Mouse (Mus musculus) stomach, postnatal 0 days (tissue): ENCODE data around the gene Abcc4. TPM values are rescaled to one million over a fixed set of nuclear protein-coding genes. Genes with fewer than 3 reads are reported as not detected.

Source experiments
- ATAC-seq: fragments of 200-750 bp; cut with Nextera tagmentation; 2 replicates; pipeline ENCODE4 v1.8.0; 2017; ENCODE audit not compliant: low FRiP score, low TSS enrichment
- DNase-seq: peaks from one replicate; pipeline ENCODE4 v3.0.0-alpha.2; 2016; ENCODE audit warnings: low spot score
- H3K27ac ChIP-seq: fragments of 300-500 bp; sonication (generic); replicated peaks from 2 replicates; pipeline ENCODE4 v1.5.1; 2014; ENCODE audit warnings: mild to moderate bottlenecking, control low read depth
- H3K27me3 ChIP-seq: fragments of 300-500 bp; sonication (generic); 2 replicates; pipeline ENCODE4 v1.6.1; 2014; ENCODE audit warnings: low read length; ENCODE audit not compliant: control insufficient read depth, insufficient read depth
- H3K36me3 ChIP-seq: fragments of 300-500 bp; sonication (generic); 2 replicates; pipeline ENCODE4 v1.6.1; 2014; ENCODE audit warnings: low read length, mixed read lengths; ENCODE audit not compliant: control insufficient read depth, insufficient read depth
- H3K4me1 ChIP-seq: fragments of 300-500 bp; sonication (generic); replicated peaks from 2 replicates; pipeline ENCODE4 v1.6.1; 2014; ENCODE audit warnings: antibody characterized with exemption; ENCODE audit not compliant: control insufficient read depth, insufficient read depth
- H3K4me2 ChIP-seq: fragments of 300-500 bp; sonication (generic); replicated peaks from 2 replicates; pipeline ENCODE4 v1.6.1; 2014; ENCODE audit warnings: low read depth, mild to moderate bottlenecking, control low read depth, moderate library complexity
- H3K4me3 ChIP-seq: fragments of 300-500 bp; sonication (generic); 2 replicates; pipeline ENCODE4 v1.5.1; 2014; ENCODE audit warnings: low read depth, low read length, control low read depth
- H3K9ac ChIP-seq: fragments of 300-500 bp; sonication (generic); 2 replicates; pipeline ENCODE4 v1.6.1; 2014; ENCODE audit warnings: mild to moderate bottlenecking, low read length, control low read depth, mixed read lengths
- H3K9me3 ChIP-seq: fragments of 300-500 bp; sonication (generic); 2 replicates; pipeline ENCODE4 v1.6.1; 2016; ENCODE audit warnings: low read length; ENCODE audit not compliant: control insufficient read depth
- CTCF ChIP-seq: IDR thresholded peaks from 2 replicates; pipeline ENCODE4 v1.5.1; 2016; ENCODE audit warnings: antibody characterized with exemption, low read depth, mild to moderate bottlenecking, moderate library complexity
- EP300 ChIP-seq: optimal IDR thresholded peaks from 2 replicates; pipeline ENCODE3; 2016; ENCODE audit warnings: antibody characterized with exemption
- WGBS: fragments of 180-500 bp; shearing (Covaris S2); extraction: QIAGEN DNeasy Blood & Tissue Kit; methylation state at CpG from one replicate; pipeline ENCODE4 v1.1.7; 2014; 5-methylcytosine and 5-hydroxymethylcytosine counted together
- polyA plus RNA-seq: library from polyadenylated mRNA; unstranded; fragments of >200 nt; fragmentation: Nextera tagmentation; extraction: Ambion mirVana; gene quantifications from 2 replicates; pipeline ENCODE4 v1.2.1, GENCODE M21; 2015

The Abcc4 gene
- polyA plus RNA-seq, 1 experiment from 2014 or later, result 1.9 TPM

DNA sequence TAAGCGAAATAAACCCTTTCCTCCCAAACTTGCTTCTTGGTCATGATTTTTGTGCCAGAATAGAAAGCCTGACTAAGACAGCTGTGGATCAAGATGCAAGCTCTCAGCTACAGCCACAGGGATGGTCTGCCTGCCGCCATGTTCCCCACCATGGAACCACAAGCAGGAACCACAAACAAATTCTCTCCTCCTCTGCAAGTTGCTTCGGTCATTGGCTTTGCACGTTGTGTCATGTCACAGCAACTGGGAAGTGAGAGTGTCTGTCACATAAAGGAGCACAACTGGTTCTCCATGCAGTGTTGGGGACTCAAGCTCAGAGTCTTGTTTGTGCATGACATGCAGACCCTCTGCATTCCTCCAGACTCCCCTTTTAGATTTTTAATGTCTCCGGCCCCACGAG, 20.4 kb downstream of the Abcc4 start:
- H3K9ac ChIP-seq, result no peak overlapping the region
- no peaks in the 10 kb centered on the region for H3K36me3 ChIP-seq

DNA sequence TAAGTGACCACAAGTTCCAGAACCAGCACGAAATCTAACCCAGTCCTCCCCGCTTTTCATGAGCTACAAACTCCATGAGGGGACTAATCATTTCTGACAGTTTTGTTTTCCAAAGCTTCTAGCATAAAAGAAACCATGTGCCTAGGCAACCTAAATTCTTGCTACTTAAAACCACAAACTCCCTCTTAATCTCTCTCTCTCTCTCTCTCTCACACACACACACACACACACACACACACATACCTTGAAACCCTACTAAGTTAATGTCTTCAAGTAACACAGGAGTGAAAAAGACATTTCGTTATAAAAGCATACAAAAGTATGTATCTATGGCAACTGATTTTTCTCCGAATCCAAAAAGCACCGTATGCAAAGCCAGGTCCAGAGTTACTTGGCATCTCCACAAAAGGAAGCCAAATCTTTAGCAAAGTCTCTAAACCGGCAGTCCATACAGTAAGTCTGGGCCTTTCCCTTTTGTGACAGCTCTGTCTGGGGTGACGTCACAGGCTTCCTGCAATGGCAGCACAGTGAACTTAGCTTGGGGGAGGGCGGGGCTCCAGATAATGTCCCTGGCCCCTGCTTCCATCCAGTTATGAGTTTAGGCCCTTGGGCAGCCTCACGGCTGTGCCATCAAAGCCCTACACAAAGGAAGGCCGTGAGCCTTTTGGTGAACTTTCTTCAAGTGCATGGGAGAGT, 23.5 kb downstream of the Abcc4 start:
- DNase-seq (peak; percentile 48), ATAC-seq (no peak)
- Histone ChIP-seq H3K4me3 (no peak overlapping the region), H3K9ac (no peak overlapping the region), H3K4me1 (no peaks in the 10 kb centered on the region), H3K36me3 (no peaks in the 10 kb centered on the region), H3K9me3 (no peaks in the 10 kb centered on the region), H3K27me3 (no peaks in the 10 kb centered on the region), H3K4me2 (no peak overlapping the region), H3K27ac (no peak overlapping the region)
- 63% methylated on average over 10 of the region's 10 CpGs for WGBS
- TF ChIP-seq CTCF (no peak), EP300 (no peak)

More for the DNA sequence above, 20.4 kb downstream of the Abcc4 start:
- no peak overlapping the region for H3K4me2 ChIP-seq
- no peaks in the 10 kb centered on the region for H3K27me3 ChIP-seq
- H3K9me3 ChIP-seq, result no peaks in the 10 kb centered on the region
- H3K4me3 ChIP-seq, result no peak overlapping the region
- H3K27ac ChIP-seq, result no peak overlapping the region
- peaks cover 3% of the 10 kb centered on the region; the same call in 1 of the 2 replicates for H3K4me1 ChIP-seq
- 78% methylated on average over 6 of the region's 6 CpGs for WGBS
- ATAC-seq (no peak), DNase-seq (no peak)
- TF ChIP-seq CTCF (no peak), EP300 (no peak)

DNA sequence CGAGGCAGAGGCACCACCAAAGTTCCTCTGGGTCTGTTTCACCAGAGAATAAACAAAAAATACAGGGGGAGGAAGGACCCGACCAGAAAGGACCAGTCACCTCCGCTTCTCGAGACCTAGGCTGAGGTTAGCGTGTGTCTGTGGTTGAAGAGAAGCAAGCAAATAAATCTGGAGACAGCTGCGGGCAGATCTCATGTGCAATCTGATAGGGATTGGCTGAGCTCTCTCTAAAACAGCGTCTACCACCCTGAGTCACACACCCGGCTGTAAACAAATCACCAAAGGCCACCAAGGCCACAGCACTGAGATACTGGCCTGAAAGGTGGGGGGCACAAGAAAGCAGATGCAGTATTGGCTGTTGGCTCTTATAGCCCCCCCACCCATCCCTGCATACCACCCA, 24.9 kb downstream of the Abcc4 start:
- ATAC-seq (no peak), DNase-seq (no peak)
- Histone ChIP-seq H3K36me3 (no peaks in the 10 kb centered on the region), H3K27ac (no peak overlapping the region), H3K27me3 (no peaks in the 10 kb centered on the region), H3K4me1 (no peaks in the 10 kb centered on the region), H3K4me2 (no peak overlapping the region), H3K4me3 (no peak overlapping the region), H3K9ac (no peak overlapping the region), H3K9me3 (no peaks in the 10 kb centered on the region)
- no peak for TF ChIP-seq CTCF
- no peak for TF ChIP-seq EP300
- WGBS, result 34% methylated on average over 8 of the region's 8 CpGs

DNA sequence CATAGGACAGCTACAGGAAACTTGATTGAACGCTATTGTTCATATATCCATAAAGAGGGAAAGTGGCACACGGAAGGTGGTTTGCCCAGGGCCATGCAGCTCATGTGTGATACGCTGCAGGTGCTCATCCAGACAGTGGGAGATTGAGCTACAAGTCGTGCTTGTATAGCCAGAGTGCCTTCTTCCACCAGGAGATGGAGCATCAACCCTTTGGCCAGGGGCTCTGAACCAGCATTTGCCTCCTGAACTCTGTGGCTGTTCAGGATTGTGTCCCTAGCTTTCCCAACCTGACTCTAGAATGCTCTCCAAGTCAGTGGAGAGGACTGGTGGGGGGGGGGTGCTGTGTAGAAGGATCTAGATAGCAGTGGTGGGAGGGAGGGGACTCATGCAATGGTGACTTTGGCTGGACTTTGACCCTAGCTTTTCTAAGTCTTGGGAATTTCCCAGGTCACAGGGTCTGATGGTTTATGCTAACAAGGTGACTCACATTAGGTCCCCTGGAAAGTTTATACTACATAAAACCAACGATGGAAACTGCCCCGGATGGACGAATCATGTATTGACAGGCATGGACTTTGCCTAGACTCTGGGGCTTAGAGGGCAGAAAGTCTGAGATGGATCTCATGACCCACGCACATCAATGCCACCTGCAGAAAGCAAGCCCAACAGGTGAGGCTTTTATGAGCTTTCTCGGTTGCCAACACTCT, 27.6 kb downstream of the Abcc4 start:
- Histone ChIP-seq H3K9me3 (no peaks in the 10 kb centered on the region), H3K36me3 (no peaks in the 10 kb centered on the region), H3K27ac (no peak overlapping the region), H3K27me3 (no peaks in the 10 kb centered on the region), H3K4me2 (no peak overlapping the region), H3K9ac (no peak overlapping the region), H3K4me3 (no peak overlapping the region), H3K4me1 (0 out of 2 replicates have a peak, but pooled peaks cover 3% of the 10 kb centered on the region)
- ATAC-seq, result peak; percentile 83
- 67% methylated on average over 9 of the region's 9 CpGs for WGBS
- peak; percentile 50 for DNase-seq
- TF ChIP-seq EP300, result no peak
- TF ChIP-seq CTCF, result peak; percentile 21; the same call in 1 of the 2 replicates

DNA sequence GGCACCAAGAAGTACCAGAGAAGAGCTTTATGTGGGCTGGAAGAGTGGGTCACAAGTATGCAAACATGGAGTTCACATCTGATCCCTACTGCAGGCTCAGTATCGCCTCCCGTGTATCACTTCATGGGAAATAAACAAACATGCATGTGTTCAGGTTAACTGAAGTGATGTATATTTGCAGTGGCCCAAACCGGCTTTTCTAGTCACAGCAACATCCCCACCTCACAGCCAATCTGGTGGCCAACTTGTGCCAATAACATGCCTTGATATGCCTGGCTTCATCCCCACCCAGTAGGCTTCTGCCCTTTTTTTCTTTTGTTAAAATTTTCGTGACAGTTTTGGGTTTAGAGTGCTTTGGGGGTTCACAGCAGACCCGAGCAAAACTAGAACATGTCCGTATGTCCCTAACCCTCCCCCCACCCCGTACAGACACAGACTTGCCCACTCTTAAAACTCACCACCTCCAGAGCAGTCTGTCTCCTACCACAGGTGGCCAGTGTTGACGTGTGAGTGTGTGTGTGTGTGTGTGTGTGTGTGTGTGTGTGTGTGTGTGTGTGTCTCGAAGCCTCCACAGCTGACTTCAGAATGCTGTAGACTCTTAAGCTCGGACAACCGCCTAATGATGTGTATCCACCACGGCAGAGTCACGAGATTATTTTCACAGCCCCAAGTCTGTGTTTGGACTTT, 29.6 kb downstream of the Abcc4 start:
- Histone ChIP-seq H3K4me2 (no peak overlapping the region), H3K4me3 (no peak overlapping the region), H3K9me3 (no peaks in the 10 kb centered on the region), H3K27ac (no peak overlapping the region), H3K9ac (no peak overlapping the region), H3K36me3 (no peaks in the 10 kb centered on the region), H3K27me3 (no peaks in the 10 kb centered on the region), H3K4me1 (0 out of 2 replicates have a peak, but pooled peaks cover 3% of the 10 kb centered on the region)
- ATAC-seq (no peak), DNase-seq (peak; percentile 47)
- 58% methylated on average over 13 of the region's 13 CpGs for WGBS
- TF ChIP-seq EP300 (no peak), CTCF (no peak)
